In genomic region chr1:159816614-159817371, GRCm38 (mm10) we compare ENCODE assay signal across 14 mouse cellular contexts.
DNase-seq lines count a peak whose midpoint lies in the region; ATAC-seq and TF ChIP-seq lines count a peak whose summit lies in the region.
"Had no signal": no experiment of that assay in that cellular context is flagged by ENCODE, and none has a peak within 500 bp of the region (broad histone marks: within the 10 kb centered on the region; RNA-seq: fewer than 3 reads in every experiment).

No protein-coding gene starts in this region.

- no peaks in the 10 kb centered on the region for H3K79me2 ChIP-seq in heart, adult 2 months (replicated peaks; ENCODE audit: control insufficient read depth, insufficient read depth, low read length)

- no peaks in the 10 kb centered on the region for H3K9me3 ChIP-seq in midbrain, embryonic 10.5 days (replicated peaks)
- no peaks in the 10 kb centered on the region for H3K9me3 ChIP-seq in midbrain, embryonic 16.5 days (replicated peaks; ENCODE audit: control insufficient read depth, low read length, poor library complexity, severe bottlenecking)
- no peaks in the 10 kb centered on the region for H3K9me3 ChIP-seq in stomach, postnatal 0 days (ENCODE audit: control insufficient read depth, low read length)
- H3K9me3 ChIP-seq: neural tube, embryonic 13.5 days had no signal

- ATAC-seq in midbrain, embryonic 16.5 days, result no peak
- ATAC-seq in stomach, postnatal 0 days (ENCODE audit: low FRiP score, low TSS enrichment), result no peak

- H3K27ac ChIP-seq in heart, adult 2 months, result no peak overlapping the region
- H3K27ac ChIP-seq in midbrain, embryonic 10.5 days (replicated peaks), result no peak overlapping the region
- H3K27ac ChIP-seq in midbrain, embryonic 16.5 days (ENCODE audit: low read length), result no peak overlapping the region
- H3K27ac ChIP-seq in stomach, postnatal 0 days (replicated peaks), result no peak overlapping the region
- H3K27ac ChIP-seq: hindbrain, embryonic 14.5 days; neural tube, embryonic 13.5 days had no signal

- intact Hi-C loops in heart, postnatal 10 days (cut with DNase I), result no loop called here
- intact Hi-C loops in heart, adult 2 months (cut with DNase I), result no loop called here

- H3K4me3 ChIP-seq in heart, adult 2 months, result no peak overlapping the region
- no peak overlapping the region for H3K4me3 ChIP-seq in midbrain, embryonic 10.5 days
- H3K4me3 ChIP-seq in midbrain, embryonic 16.5 days (ENCODE audit: low read depth, low read length), result no peak overlapping the region
- H3K4me3 ChIP-seq in stomach, postnatal 0 days (ENCODE audit: low read depth, low read length), result no peak overlapping the region
- H3K4me3 ChIP-seq: neural tube, embryonic 13.5 days had no signal

- no peak for TF ChIP-seq CTCF in heart, adult 2 months (IDR thresholded peaks at IDR 0.05)
- peak; percentile 62 for TF ChIP-seq CTCF in stomach, postnatal 0 days (IDR thresholded peaks at IDR 0.05; ENCODE audit: low read depth)

- H3K36me3 ChIP-seq in heart, adult 2 months (ENCODE audit: control insufficient read depth, insufficient read depth, low read length), result no peaks in the 10 kb centered on the region
- no peaks in the 10 kb centered on the region for H3K36me3 ChIP-seq in midbrain, embryonic 10.5 days
- H3K36me3 ChIP-seq in midbrain, embryonic 16.5 days (ENCODE audit: control insufficient read depth, insufficient read depth, low read length), result no peaks in the 10 kb centered on the region
- no peaks in the 10 kb centered on the region for H3K36me3 ChIP-seq in stomach, postnatal 0 days (ENCODE audit: control insufficient read depth, insufficient read depth, low read length)
- H3K36me3 ChIP-seq: neural tube, embryonic 13.5 days had no signal

- H3K27me3 ChIP-seq in heart, adult 2 months (ENCODE audit: control insufficient read depth, insufficient read depth, low read length), result no peaks in the 10 kb centered on the region
- no peaks in the 10 kb centered on the region for H3K27me3 ChIP-seq in midbrain, embryonic 10.5 days (ENCODE audit: low read depth, poor library complexity, severe bottlenecking)
- H3K27me3 ChIP-seq in midbrain, embryonic 16.5 days (ENCODE audit: control insufficient read depth, insufficient read depth, low read depth, low read length), result no peaks in the 10 kb centered on the region
- H3K27me3 ChIP-seq in stomach, postnatal 0 days (ENCODE audit: control insufficient read depth, insufficient read depth, low read length), result no peaks in the 10 kb centered on the region
- H3K27me3 ChIP-seq: neural tube, embryonic 13.5 days had no signal

- peak; percentile 6 to 17 for DNase-seq in heart, postnatal 10 days
- DNase-seq in heart, adult 2 months, result no peak
- DNase-seq in midbrain, embryonic 10.5 days (ENCODE audit: low spot score), result peak; percentile 14
- DNase-seq in fibroblast of lung, adult 2 months (ENCODE audit: low read depth), result peak; percentile 11
- no peak for DNase-seq in stomach, postnatal 0 days (ENCODE audit: low spot score)
- DNase-seq in cerebellum, adult 8-10 months, result no peak
- no peak for DNase-seq in lung, postnatal 25 days (ENCODE audit: low spot score)
- DNase-seq: adrenal gland, adult 8-10 months; cerebellum, adult 9-11 months; lung, postnatal 4 days; thymus, postnatal 4 days had no signal

- no peak overlapping the region for H3K4me2 ChIP-seq in midbrain, embryonic 16.5 days (ENCODE audit: low read length)
- no peak overlapping the region for H3K4me2 ChIP-seq in stomach, postnatal 0 days (replicated peaks; ENCODE audit: low read depth)
- H3K4me2 ChIP-seq: hindbrain, embryonic 14.5 days; neural tube, embryonic 13.5 days had no signal

- TF ChIP-seq EP300 in heart, adult 2 months (IDR thresholded peaks at IDR 0.05; ENCODE audit: insufficient read depth, low read depth, low read length), result no peak
- no peak for TF ChIP-seq EP300 in stomach, postnatal 0 days (optimal IDR thresholded peaks at IDR 0.05)

- no peak for TF ChIP-seq POLR2A in heart, adult 2 months (IDR thresholded peaks at IDR 0.05; ENCODE audit: insufficient read depth, low read depth, low read length)

- peaks cover 2% of the 10 kb centered on the region for H3K4me1 ChIP-seq in heart, adult 2 months (ENCODE audit: control insufficient read depth, insufficient read depth, low read length)
- H3K4me1 ChIP-seq in midbrain, embryonic 10.5 days, result peaks cover 13% of the 10 kb centered on the region
- peaks cover 14% of the 10 kb centered on the region for H3K4me1 ChIP-seq in midbrain, embryonic 16.5 days (ENCODE audit: control insufficient read depth, insufficient read depth, low read length)
- H3K4me1 ChIP-seq in stomach, postnatal 0 days (replicated peaks; ENCODE audit: control insufficient read depth, insufficient read depth), result no peaks in the 10 kb centered on the region

- H3K9ac ChIP-seq in heart, adult 2 months (ENCODE audit: low read depth, low read length), result no peak overlapping the region
- no peak overlapping the region for H3K9ac ChIP-seq in midbrain, embryonic 16.5 days (ENCODE audit: low read depth, low read length)
- H3K9ac ChIP-seq in stomach, postnatal 0 days (ENCODE audit: low read length), result no peak overlapping the region
- H3K9ac ChIP-seq: hindbrain, embryonic 14.5 days; neural tube, embryonic 13.5 days had no signal

- WGBS in heart, adult 2 months, result 28% methylated on average over 8 of the region's 8 CpGs
- 54% methylated on average over 8 of the region's 8 CpGs for WGBS in midbrain, embryonic 10.5 days
- WGBS in midbrain, embryonic 16.5 days, result 42% methylated on average over 8 of the region's 8 CpGs
- WGBS in stomach, postnatal 0 days, result 26% methylated on average over 8 of the region's 8 CpGs

Comparison
In these comparisons a context has a peak if more than half of its experiments do, and no peak if none do; other contexts are left out.
1. DNase-seq: peak in heart, postnatal 10 days (2 of 2), midbrain, embryonic 10.5 days (single experiment) and fibroblast of lung, adult 2 months (single experiment); none in heart, adult 2 months (0 of 2), stomach, postnatal 0 days (single experiment), cerebellum, adult 8-10 months (single experiment) and lung, postnatal 25 days (single experiment).